Mouse (Mus musculus): ENCODE results near the gene Plac1. TPM values are rescaled to one million over a fixed set of nuclear protein-coding genes. Genes with fewer than 3 reads are reported as not detected.

Gene Plac1
- polyA plus RNA-seq, 1 experiment from 2014 or later: 2.9 TPM

DNA sequence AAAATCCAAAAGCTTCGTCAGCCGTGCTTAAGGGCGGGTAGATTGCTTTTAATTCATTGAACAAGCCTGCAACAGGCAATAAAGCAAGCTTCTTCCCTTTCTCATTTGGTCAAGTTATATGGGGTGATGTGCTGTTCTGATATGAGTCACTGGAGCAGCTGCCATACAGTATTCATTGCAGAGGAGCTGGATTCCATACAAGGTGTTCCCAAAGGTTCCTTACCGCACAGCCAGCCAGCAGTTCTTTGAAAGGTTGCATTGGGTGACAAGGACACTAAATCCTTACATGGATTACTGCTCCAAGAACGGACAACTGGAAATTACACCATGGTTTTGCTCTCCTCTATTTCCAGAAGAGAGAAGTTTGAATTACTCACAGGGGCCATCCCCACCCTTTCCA, 63.6 kb downstream of the Plac1 start:
- no peak overlapping the region for H3K27ac ChIP-seq
- H3K27me3 ChIP-seq (ENCODE audit: insufficient read depth, low read length): no peaks in the 10 kb centered on the region
- no peaks in the 10 kb centered on the region for H3K9me3 ChIP-seq (replicated peaks; ENCODE audit: low read length)
- no peak for TF ChIP-seq CTCF (IDR thresholded peaks at IDR 0.05; ENCODE audit: low read depth)
- H3K9ac ChIP-seq (ENCODE audit: low read depth, low read length): no peak overlapping the region
- H3K4me2 ChIP-seq (ENCODE audit: low read length): no peak overlapping the region
- no peaks in the 10 kb centered on the region for H3K36me3 ChIP-seq (ENCODE audit: insufficient read depth, low read length)
- ATAC-seq (replicated peaks; ENCODE audit: low FRiP score, low read depth): no peak
- DNase-seq (ENCODE audit: low spot score): no peak
- no peaks in the 10 kb centered on the region for H3K4me1 ChIP-seq (replicated peaks; ENCODE audit: insufficient read depth, low read length)
- 82% methylated on average over 5 of the region's 5 CpGs for WGBS
- H3K4me3 ChIP-seq (replicated peaks; ENCODE audit: low read depth, low read length): no peak overlapping the region

DNA sequence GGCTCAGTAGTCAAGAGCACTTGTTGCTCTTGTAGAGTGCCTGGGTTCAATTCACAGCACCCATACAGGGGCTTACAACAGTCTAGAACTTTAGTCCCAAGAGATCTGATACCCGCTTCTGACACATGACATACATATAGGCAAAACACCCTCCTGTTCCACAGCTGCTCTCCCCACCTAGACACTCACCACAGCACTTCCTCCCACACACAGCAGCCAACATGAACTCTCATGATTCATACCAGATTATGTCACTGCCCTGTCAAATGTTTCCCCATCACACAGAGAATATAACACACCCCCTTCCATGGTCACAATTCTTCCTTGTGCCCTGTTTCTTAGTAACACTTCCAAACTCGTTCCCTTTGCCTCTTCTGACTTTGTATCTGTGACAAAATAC, 71.3 kb downstream of the Plac1 start:
- DNase-seq (ENCODE audit: low spot score): no peak

DNA sequence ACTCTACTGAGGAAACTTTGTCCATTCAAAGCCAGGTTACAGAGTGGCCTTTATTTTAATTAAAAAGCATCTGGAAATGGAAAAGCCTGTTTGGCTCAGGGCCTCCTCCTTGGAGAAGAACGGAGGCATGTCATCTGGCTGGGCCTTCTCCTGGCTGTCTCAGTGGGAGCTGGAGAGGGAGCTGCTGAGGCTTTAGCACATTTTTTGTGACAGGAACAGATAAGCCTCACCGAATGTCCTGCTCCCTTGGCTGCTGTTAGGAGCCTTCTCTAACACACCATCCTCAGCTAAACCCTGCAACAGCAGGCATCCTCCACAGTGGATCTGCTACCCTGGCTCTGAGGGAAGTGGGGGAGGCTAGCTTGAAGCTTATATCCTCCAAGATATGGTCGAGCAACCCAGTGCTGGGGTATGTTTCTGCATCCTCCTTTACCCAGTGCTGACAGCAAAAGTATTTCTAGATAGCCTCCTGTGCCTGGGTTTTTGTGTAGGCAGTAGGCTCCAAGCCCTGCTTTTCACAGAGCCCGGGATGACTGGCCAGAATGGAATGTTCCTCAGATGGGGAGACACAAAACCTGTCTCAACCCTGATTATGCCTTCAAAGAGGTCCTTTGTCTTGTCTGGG, 72.9 kb downstream of the Plac1 start:
- DNase-seq (ENCODE audit: low spot score): peak; percentile 29

More for the DNA sequence above, 71.3 kb downstream of the Plac1 start:
- Histone ChIP-seq H3K4me2 (ENCODE audit: low read length) (no peak overlapping the region), H3K36me3 (ENCODE audit: insufficient read depth, low read length) (no peaks in the 10 kb centered on the region), H3K27ac (no peak overlapping the region), H3K4me1 (replicated peaks; ENCODE audit: insufficient read depth, low read length) (no peaks in the 10 kb centered on the region), H3K9me3 (replicated peaks; ENCODE audit: low read length) (no peaks in the 10 kb centered on the region), H3K4me3 (replicated peaks; ENCODE audit: low read depth, low read length) (no peak overlapping the region), H3K9ac (ENCODE audit: low read depth, low read length) (no peak overlapping the region), H3K27me3 (ENCODE audit: insufficient read depth, low read length) (no peaks in the 10 kb centered on the region)
- WGBS: 77% methylated on average over 2 of the region's 2 CpGs
- no peak for ATAC-seq (replicated peaks; ENCODE audit: low FRiP score, low read depth)
- TF ChIP-seq CTCF (IDR thresholded peaks at IDR 0.05; ENCODE audit: low read depth): no peak

GRCm38 (mm10) chrX:53166251-53166900, 73.5 kb downstream of the Plac1 start:
- TF ChIP-seq CTCF (IDR thresholded peaks at IDR 0.05; ENCODE audit: low read depth): no peak
- Histone ChIP-seq H3K36me3 (ENCODE audit: insufficient read depth, low read length) (no peaks in the 10 kb centered on the region), H3K27me3 (ENCODE audit: insufficient read depth, low read length) (no peaks in the 10 kb centered on the region), H3K4me2 (ENCODE audit: low read length) (no peak overlapping the region), H3K4me3 (replicated peaks; ENCODE audit: low read depth, low read length) (no peak overlapping the region), H3K9ac (ENCODE audit: low read depth, low read length) (no peak overlapping the region), H3K4me1 (replicated peaks; ENCODE audit: insufficient read depth, low read length) (no peaks in the 10 kb centered on the region), H3K27ac (no peak overlapping the region; the same call in 1 of the 2 replicates), H3K9me3 (replicated peaks; ENCODE audit: low read length) (no peaks in the 10 kb centered on the region)
- DNase-seq (ENCODE audit: low spot score): peak; percentile 44
- ATAC-seq (replicated peaks; ENCODE audit: low FRiP score, low read depth): no peak
- WGBS: 50% methylated on average over 15 of the region's 15 CpGs

More for the DNA sequence above, 72.9 kb downstream of the Plac1 start:
- Histone ChIP-seq H3K4me1 (replicated peaks; ENCODE audit: insufficient read depth, low read length) (no peaks in the 10 kb centered on the region), H3K9ac (ENCODE audit: low read depth, low read length) (no peak overlapping the region), H3K4me2 (ENCODE audit: low read length) (no peak overlapping the region), H3K4me3 (replicated peaks; ENCODE audit: low read depth, low read length) (no peak overlapping the region), H3K27ac (peak overlapping the region; percentile 16; the same call in 1 of the 2 replicates), H3K9me3 (replicated peaks; ENCODE audit: low read length) (no peaks in the 10 kb centered on the region), H3K27me3 (ENCODE audit: insufficient read depth, low read length) (no peaks in the 10 kb centered on the region), H3K36me3 (ENCODE audit: insufficient read depth, low read length) (no peaks in the 10 kb centered on the region)
- WGBS: 52% methylated on average over 4 of the region's 4 CpGs
- no peak for TF ChIP-seq CTCF (IDR thresholded peaks at IDR 0.05; ENCODE audit: low read depth)
- ATAC-seq (replicated peaks; ENCODE audit: low FRiP score, low read depth): no peak

DNA sequence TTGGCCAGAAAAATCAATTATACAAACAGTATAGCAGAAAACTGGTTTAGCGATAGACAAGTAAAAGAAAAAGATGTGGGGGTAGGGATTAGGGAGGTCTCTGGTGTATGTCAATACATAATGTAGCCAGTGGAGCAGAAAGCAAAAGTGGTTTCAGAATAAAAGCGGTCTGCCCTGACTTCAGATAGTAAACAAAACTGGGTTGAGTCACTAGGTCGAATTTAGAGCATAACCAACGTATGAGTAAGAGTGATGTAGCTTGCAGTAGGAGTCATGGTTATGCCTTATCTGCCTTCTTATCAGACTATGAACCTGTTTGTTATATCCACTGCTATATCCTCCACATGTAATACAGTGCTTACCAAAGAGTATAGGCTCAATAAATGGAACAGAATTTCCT, 77.3 kb downstream of the Plac1 start:
- H3K27ac ChIP-seq: no peak overlapping the region

DNA sequence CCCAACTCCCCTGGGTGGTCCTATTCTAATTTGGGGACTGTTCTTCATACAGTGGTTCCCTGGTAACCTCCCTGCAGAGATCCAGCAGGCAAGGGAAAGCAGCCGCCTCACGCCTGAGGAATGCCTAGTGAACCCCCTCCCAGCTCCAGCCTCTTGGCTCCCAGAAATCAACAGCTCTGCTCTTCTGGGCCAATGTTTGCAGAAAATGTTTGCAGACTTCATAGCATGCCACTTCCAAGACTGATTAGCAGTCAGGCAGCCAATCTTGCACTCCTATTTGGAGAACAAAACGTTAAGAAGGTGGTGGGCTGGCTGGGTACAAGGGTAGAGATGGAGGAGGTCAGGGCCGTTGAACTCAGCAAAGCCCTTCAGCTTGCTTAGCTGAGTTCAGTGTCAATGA, 78.3 kb downstream of the Plac1 start:
- DNase-seq (ENCODE audit: low spot score): no peak

More for the DNA sequence above, 77.3 kb downstream of the Plac1 start:
- TF ChIP-seq CTCF (IDR thresholded peaks at IDR 0.05; ENCODE audit: low read depth): no peak
- WGBS: 69% methylated on average over 4 of the region's 4 CpGs
- no peak for DNase-seq (ENCODE audit: low spot score)
- H3K4me2 ChIP-seq (ENCODE audit: low read length): no peak overlapping the region
- H3K4me1 ChIP-seq (replicated peaks; ENCODE audit: insufficient read depth, low read length): no peaks in the 10 kb centered on the region
- no peak overlapping the region for H3K4me3 ChIP-seq (replicated peaks; ENCODE audit: low read depth, low read length)
- ATAC-seq (replicated peaks; ENCODE audit: low FRiP score, low read depth): no peak
- no peaks in the 10 kb centered on the region for H3K27me3 ChIP-seq (ENCODE audit: insufficient read depth, low read length)
- no peak overlapping the region for H3K9ac ChIP-seq (ENCODE audit: low read depth, low read length)
- no peaks in the 10 kb centered on the region for H3K9me3 ChIP-seq (replicated peaks; ENCODE audit: low read length)
- H3K36me3 ChIP-seq (ENCODE audit: insufficient read depth, low read length): no peaks in the 10 kb centered on the region

More for the DNA sequence above, 78.3 kb downstream of the Plac1 start:
- Histone ChIP-seq H3K27ac (no peak overlapping the region), H3K4me3 (replicated peaks; ENCODE audit: low read depth, low read length) (no peak overlapping the region), H3K4me1 (replicated peaks; ENCODE audit: insufficient read depth, low read length) (no peaks in the 10 kb centered on the region), H3K9me3 (replicated peaks; ENCODE audit: low read length) (no peaks in the 10 kb centered on the region), H3K27me3 (ENCODE audit: insufficient read depth, low read length) (no peaks in the 10 kb centered on the region), H3K36me3 (ENCODE audit: insufficient read depth, low read length) (no peaks in the 10 kb centered on the region), H3K4me2 (ENCODE audit: low read length) (no peak overlapping the region), H3K9ac (ENCODE audit: low read depth, low read length) (no peak overlapping the region)
- 59% methylated on average over 4 of the region's 4 CpGs for WGBS
- no peak for TF ChIP-seq CTCF (IDR thresholded peaks at IDR 0.05; ENCODE audit: low read depth)
- no peak for ATAC-seq (replicated peaks; ENCODE audit: low FRiP score, low read depth)

Data from kidney, postnatal 0 days (tissue).